Mouse (Mus musculus): ENCODE measurements at regions not wholly inside any gene's neighbourhood (a gene's known extent, or its start where the extent isn't known, plus 50 kb on each side); places are given as distances from the start of the nearest gene placed in this dataset.
"Not testable (repeated sequence)": the region's sequence is repeated elsewhere in the genome, so short reads cannot be mapped to it uniquely, and the experiment has no call there.

- 80% methylated on average over 4 of the region's 4 CpGs for WGBS
- H3K27ac ChIP-seq; H3K27me3 ChIP-seq; H3K4me2 ChIP-seq (replicated peaks); H3K4me1 ChIP-seq; H3K4me3 ChIP-seq; H3K9me3 ChIP-seq; H3K9ac ChIP-seq; ATAC-seq (ENCODE audit: low FRiP score, low read depth); H3K36me3 ChIP-seq: not testable (repeated sequence)
Observed at GRCm38 (mm10) chr3:22411976-22412660, 335.7 kb downstream of the Tbl1xr1 start.

DNA sequence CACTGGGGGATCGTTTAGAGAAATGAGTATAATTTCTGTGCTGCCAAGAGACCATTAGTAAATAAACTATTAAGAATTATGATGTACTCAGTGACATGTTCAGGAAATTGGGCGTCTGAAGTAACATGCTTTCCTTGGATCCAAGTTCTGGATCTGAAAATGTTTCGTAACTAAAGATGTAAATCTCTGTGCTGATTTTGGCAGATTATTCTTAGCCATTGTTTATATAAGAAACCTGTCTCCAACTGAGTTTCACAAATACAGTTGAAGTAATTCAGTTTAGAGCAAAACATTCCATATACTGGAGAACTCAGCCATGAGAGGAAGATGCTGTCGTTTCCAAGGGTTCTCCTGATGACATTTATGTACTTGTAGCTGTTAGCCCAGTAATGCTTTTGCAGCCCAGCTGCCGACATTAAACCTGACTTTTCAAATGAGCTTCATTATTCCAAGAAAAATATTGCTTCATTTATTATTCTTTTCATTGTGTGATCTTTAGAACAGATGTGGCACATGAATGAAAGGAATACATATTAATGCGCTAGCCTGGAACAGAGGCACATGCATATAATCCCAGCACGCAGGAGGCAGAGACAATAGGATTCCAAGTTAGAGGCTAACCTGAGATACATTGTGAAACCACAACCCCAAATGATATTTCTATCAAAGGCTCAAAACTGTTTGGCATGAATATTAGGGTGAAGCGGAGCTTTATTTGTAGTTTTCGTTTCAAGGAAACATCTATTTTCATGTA, 361.8 kb downstream of the Tbl1xr1 start:
- peak; percentile 40; the same call in 1 of the 2 replicates for ATAC-seq (ENCODE audit: low FRiP score, low read depth)
- H3K36me3 ChIP-seq = no peaks in the 10 kb centered on the region
- H3K4me3 ChIP-seq = no peak overlapping the region
- no peaks in the 10 kb centered on the region for H3K9me3 ChIP-seq
- no peak overlapping the region for H3K9ac ChIP-seq
- H3K4me2 ChIP-seq (replicated peaks) = no peak overlapping the region
- no peaks in the 10 kb centered on the region for H3K27me3 ChIP-seq
- no peak overlapping the region for H3K27ac ChIP-seq
- WGBS = 73% methylated on average over 9 of the region's 9 CpGs
- H3K4me1 ChIP-seq = no peaks in the 10 kb centered on the region

DNA sequence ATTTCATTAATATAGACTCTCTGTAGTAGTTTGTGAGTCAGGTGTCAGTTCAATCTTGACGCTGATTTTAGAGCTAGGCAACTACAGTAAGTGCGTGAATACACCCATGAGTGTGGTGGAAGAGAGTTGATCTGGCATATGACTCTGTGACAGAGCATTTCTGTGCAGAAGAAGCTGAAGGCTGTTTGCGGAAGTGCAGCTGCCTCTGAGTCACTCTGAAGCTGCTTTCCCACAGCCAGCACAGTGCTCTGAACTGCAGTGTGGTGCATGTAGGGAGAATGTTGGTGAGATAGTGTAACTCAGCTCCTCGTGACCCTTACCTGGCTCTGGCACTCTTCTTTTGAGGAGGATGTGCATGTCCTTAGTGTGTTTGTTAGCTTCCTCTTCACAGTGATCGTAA, 394.1 kb downstream of the Tbl1xr1 start:
- 86% methylated on average over 5 of the region's 5 CpGs for WGBS
- no peak overlapping the region for H3K9ac ChIP-seq
- H3K4me1 ChIP-seq = no peaks in the 10 kb centered on the region
- no peak for ATAC-seq (ENCODE audit: low FRiP score, low read depth)
- no peak overlapping the region for H3K4me3 ChIP-seq
- H3K9me3 ChIP-seq = no peaks in the 10 kb centered on the region
- H3K27me3 ChIP-seq = no peaks in the 10 kb centered on the region
- H3K4me2 ChIP-seq (replicated peaks) = no peak overlapping the region
- no peaks in the 10 kb centered on the region for H3K36me3 ChIP-seq
- no peak overlapping the region for H3K27ac ChIP-seq

- Histone ChIP-seq H3K4me1 (no peaks in the 10 kb centered on the region), H3K9me3 (no peaks in the 10 kb centered on the region), H3K27ac (no peak overlapping the region), H3K4me3 (no peak overlapping the region), H3K27me3 (no peaks in the 10 kb centered on the region), H3K9ac (no peak overlapping the region), H3K36me3 (no peaks in the 10 kb centered on the region), H3K4me2 (replicated peaks) (no peak overlapping the region)
- ATAC-seq (ENCODE audit: low FRiP score, low read depth) = no peak
- 89% methylated on average over 2 of the region's 2 CpGs for WGBS
Observed at GRCm38 (mm10) chr3:22492530-22492929, 416.1 kb downstream of the Tbl1xr1 start.

Data from limb, embryonic 13.5 days (tissue).